Mouse (Mus musculus) adrenal gland, postnatal 10 days (tissue): Measurements from ENCODE around the gene Ndufaf3. TPM values are rescaled to one million over a fixed set of nuclear protein-coding genes. Genes with fewer than 3 reads are reported as not detected.
A peak's percentile ranks its signal among the peaks of the same experiment; 100 is the strongest.

Experiments
- DNase-seq: peaks from one replicate; pipeline ENCODE4 v3.0.0; 2021; ENCODE audit warnings: mixed read lengths
- microRNA-seq: library from miRNA; unstranded; fragments of <30 nt; microRNA quantifications from one replicate; pipeline ENCODE4 v1.2.0, GENCODE M21; 2021
- total RNA-seq, 2 experiments: library from RNA; stranded (reverse); gene quantifications; 2 replicates each; pipeline ENCODE4 v1.2.3; 2021

The Ndufaf3 gene
- total RNA-seq, 2 experiments from 2014 or later, result 64.1 to 68.2 TPM

- no peak for DNase-seq
These were observed 49.3 kb downstream of the Ndufaf3 start for GRCm38 (mm10) chr9:108517931-108518332.

DNA sequence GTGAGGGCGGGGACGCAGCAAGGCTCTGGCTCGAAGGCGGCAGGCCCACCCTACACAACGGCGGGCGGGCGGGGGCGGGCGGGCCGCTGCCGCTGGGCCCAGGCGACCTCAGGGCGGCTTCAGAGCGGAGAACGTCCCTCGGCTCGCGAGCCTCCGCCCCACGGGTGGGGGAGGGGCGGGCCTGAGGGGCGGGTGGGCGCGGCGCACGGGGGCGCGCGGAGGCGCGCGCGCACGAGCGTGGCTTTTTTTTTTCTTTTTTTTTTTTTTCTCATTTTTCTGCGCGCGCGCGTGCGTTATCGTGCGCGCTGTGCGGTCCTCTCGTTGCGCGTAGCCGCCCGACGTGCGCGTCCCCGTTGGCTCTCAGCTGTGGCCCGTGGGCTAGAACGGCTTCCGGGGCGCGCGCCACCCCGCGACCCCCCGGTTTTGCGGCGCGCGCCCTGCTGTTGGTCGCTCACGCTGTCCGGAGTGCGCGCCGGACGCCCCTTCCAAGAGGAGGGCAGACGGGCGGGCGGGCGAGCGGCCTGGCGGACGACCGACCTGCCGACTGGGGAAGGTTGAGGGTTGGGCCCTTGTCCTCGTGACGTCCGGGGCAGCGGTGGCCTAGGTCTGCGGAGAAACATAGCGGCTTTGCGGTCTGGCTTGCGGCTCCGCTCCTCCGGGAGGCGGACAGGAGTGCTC is 49.8 kb downstream of the Ndufaf3 start:
- peak; percentile 90 for DNase-seq

DNA sequence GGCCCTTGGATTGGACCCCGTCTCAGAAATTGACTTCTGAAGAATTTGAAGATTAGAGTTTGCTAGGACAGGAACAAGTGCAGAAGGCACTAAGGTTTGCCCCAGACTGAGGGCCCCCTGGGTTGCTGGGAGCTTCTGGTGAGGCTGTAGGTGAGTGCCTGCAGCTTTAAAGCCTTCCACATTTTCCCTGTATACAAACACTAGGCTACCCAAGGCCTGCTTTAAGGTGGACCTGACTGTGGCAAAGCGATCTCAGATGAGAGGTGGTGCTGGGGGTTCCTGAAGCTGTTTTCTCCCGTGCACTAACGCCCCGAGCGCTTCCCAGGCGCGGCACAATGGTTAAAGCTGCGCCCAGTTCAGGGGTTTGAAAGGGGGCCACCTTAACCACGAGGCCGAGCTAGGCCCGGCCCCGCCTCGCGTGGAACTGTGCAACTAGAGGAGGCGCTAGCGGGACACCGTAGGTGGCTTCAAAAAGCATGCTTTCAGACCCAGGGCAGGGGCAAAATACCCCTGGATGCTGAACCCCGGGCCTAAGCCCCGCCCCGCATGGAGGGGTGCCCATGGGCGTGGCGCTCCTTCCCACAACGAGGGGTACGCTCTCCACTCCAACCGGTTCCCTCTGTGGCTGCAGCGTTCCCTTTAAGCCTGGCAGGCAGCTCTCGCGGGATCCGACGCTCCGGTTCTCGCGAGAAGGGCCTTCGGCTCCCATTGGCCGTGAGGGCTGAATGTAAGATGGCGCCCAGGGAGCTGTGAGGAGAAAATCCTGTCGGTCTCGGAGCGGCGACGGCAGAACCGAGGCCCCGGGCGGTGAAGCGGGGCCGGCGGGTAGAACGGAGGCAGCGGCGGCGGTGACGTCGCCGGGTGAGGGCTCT is 50.6 kb downstream of the Ndufaf3 start, which contains the start of gene Qrich1:
TSS of gene Qrich1 (plus strand) at position 427 of the 872 bp plus-strand sequence.
- DNase-seq, result peak; percentile 95

Small RNAs within 50 kb of the gene (microRNA-seq; reads per million reads assigned to microRNA genes)
- gene Gm24083, result not detected
- not detected for gene Mir191
- gene Mir425, result 1,609 reads per million, percentile 81 among the genes with 10 or more reads in this experiment

Other genes with a start within 250 kb of the Ndufaf3 start
- 100 to 1,000 TPM; 424 to 480 TPM for gene Gpx1, start 228.5 kb downstream of the Ndufaf3 start, total RNA-seq
- gene Usp4, start 219.6 kb downstream of the Ndufaf3 start, total RNA-seq, result 100 to 1,000 TPM; 101 to 111 TPM
- gene 1700102P08Rik, start 174.6 kb downstream of the Ndufaf3 start, total RNA-seq, result 1 to 10 TPM in 1 of 2 experiments, under 1 TPM in 1; 0.63 to 1.4 TPM
- gene Ccdc36, start 138.9 kb downstream of the Ndufaf3 start, total RNA-seq, result not detected
- not detected for gene BC048562, start 131.0 kb downstream of the Ndufaf3 start, total RNA-seq
- gene Ccdc71, start 106.9 kb downstream of the Ndufaf3 start, total RNA-seq, result 10 to 100 TPM; 39.3 to 43.6 TPM
- gene Klhdc8b, start 105.9 kb downstream of the Ndufaf3 start, total RNA-seq, result 10 to 100 TPM; 25.6 to 34.8 TPM
- 100 to 1,000 TPM; 108 to 131 TPM for gene Lamb2, start 87.7 kb downstream of the Ndufaf3 start, total RNA-seq
- gene Usp19, start 76.8 kb downstream of the Ndufaf3 start, total RNA-seq, result 100 to 1,000 TPM; 124 to 156 TPM
- 100 to 1,000 TPM; 137 to 147 TPM for gene Qars, start 59.7 kb downstream of the Ndufaf3 start, total RNA-seq
- gene Qrich1, start 50.6 kb downstream of the Ndufaf3 start, total RNA-seq, result 100 to 1,000 TPM; 108 to 129 TPM
- 10 to 100 TPM; 80.6 to 83.7 TPM for gene Impdh2, start 7.1 kb downstream of the Ndufaf3 start, total RNA-seq
- gene Dalrd3, start 2.5 kb upstream of the Ndufaf3 start, total RNA-seq, result 10 to 100 TPM; 42.3 to 51.9 TPM
- 100 to 1,000 TPM in 1 of 2 experiments, 10 to 100 TPM in 1; 93.8 to 126 TPM for gene Wdr6, start 11.3 kb upstream of the Ndufaf3 start, total RNA-seq
- 1 to 10 TPM; 6.1 to 9.6 TPM for gene P4htm, start 30.2 kb upstream of the Ndufaf3 start, total RNA-seq
- 10 to 100 TPM; 56.1 to 59.9 TPM for gene Arih2, start 82.0 kb upstream of the Ndufaf3 start, total RNA-seq
- 100 to 1,000 TPM; 405 to 421 TPM for gene Slc25a20, start 94.7 kb upstream of the Ndufaf3 start, total RNA-seq
- 10 to 100 TPM; 31.3 to 45.1 TPM for gene Prkar2a, start 121.9 kb upstream of the Ndufaf3 start, total RNA-seq
- 10 to 100 TPM; 74.2 to 82.0 TPM for gene Ip6k2, start 216.4 kb upstream of the Ndufaf3 start, total RNA-seq
- gene Nckipsd, start 240.9 kb upstream of the Ndufaf3 start, total RNA-seq, result 1 to 10 TPM; 6.9 to 9.5 TPM